ENCODE assay signal across 8 mouse cellular contexts in the genomic region with DNA sequence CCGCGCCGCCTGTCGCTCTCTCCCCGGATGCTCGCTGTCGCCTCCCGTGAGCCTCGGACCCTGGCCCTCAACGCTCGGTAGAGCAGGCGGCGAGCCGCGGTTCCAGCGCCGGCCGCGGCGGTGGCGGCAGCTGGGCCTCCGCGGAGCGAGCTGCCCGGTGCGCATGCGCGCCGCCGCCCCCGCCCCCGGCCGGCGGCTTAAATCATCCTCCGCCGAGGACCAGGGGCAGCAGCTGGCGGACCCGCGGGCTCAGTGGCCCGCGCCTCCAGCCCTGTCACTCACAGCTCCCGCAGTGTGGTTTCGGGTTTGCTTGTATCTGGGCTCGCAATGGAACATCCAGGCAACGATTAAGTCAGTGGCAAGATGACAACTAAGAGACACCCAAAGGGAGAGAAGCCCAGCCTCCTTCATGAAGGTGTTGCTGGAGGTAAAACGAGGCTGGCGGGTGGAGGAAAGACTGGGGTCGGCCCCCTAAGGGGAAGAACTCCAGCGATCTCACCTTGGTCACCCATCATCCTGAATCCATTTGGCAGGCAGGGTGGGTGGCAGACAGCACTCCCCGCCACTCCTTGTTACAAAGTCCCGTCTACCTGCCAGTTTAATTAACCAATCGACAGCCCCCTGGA. TPM values are rescaled to one million over a fixed set of nuclear protein-coding genes. Genes with fewer than 3 reads are reported as not detected.
DNase-seq lines count a peak whose midpoint lies in the region; ATAC-seq and TF ChIP-seq lines count a peak whose summit lies in the region.

TSS of gene Stxbp5 (minus strand) at position 9 of the 626 bp plus-strand sequence.

- DNase-seq in adrenal gland, adult (ENCODE audit: inconsistent age in 2 of 2, low spot score in 1 of 2): peak; percentile 91 to 96
- DNase-seq in gastrocnemius, adult 8-10 months (ENCODE audit: low spot score in 2 of 2): peak; percentile 65 to 72
- DNase-seq in hindbrain, postnatal 0 days (ENCODE audit: low spot score): peak; percentile 93
- DNase-seq in left cerebral cortex, adult 2 months (ENCODE audit: extremely low spot score in 1 of 2, low spot score in 2 of 2): peak; percentile 82 to 86
- DNase-seq in right cerebral cortex, adult 18-20 months: peak; percentile 84
- DNase-seq in urinary bladder, postnatal 14 days (ENCODE audit: low spot score): peak; percentile 79

- peak within 1 kb of the TSS; percentile 100 for H3K27ac ChIP-seq in cortical plate, adult 2 months (ENCODE audit: insufficient read depth, low read length)
- peak within 1 kb of the TSS; percentile 99 for H3K27ac ChIP-seq in hindbrain, postnatal 0 days
- peak within 1 kb of the TSS; percentile 97 for H3K27ac ChIP-seq in left cerebral cortex, adult 2 months
- H3K27ac ChIP-seq in macrophage: peak within 1 kb of the TSS; percentile 87

- no peaks in the 10 kb centered on the region for H3K27me3 ChIP-seq in hindbrain, postnatal 0 days (ENCODE audit: insufficient read depth, low read length)

- H3K4me1 ChIP-seq in cortical plate, adult 2 months (ENCODE audit: control insufficient read depth, insufficient read depth, low read length): no peaks in the 10 kb centered on the region
- H3K4me1 ChIP-seq in hindbrain, postnatal 0 days (ENCODE audit: insufficient read depth, low read length): peaks cover 5% of the 10 kb centered on the region; the same call in 1 of the 2 replicates

- H3K79me2 ChIP-seq in macrophage (ENCODE audit: inconsistent target): peaks cover 43% of the 10 kb centered on the region

- intact Hi-C loops in left cerebral cortex, adult 2 months (cut with DNase I): loop anchor here (2.0 kb wide), 2 partner anchors 206 to 420 kb away; no protein-coding TSS in a partner anchor

- TF ChIP-seq POLR2A in cortical plate, adult 2 months (IDR thresholded peaks at IDR 0.05; ENCODE audit: extremely low read depth, insufficient read depth, low read length): peak; percentile 52

- H3K4me2 ChIP-seq in hindbrain, postnatal 0 days (ENCODE audit: low read depth, low read length): peak within 1 kb of the TSS; percentile 90

- WGBS in hindbrain, postnatal 0 days: under 1% methylated on average over 52 of the region's 52 CpGs
- WGBS in macrophage (ENCODE audit: missing documents): 2% methylated on average over 52 of the region's 52 CpGs

- no peak for TF ChIP-seq CTCF in cortical plate, adult 2 months (IDR thresholded peaks at IDR 0.05; ENCODE audit: extremely low read depth, insufficient read depth, low read length)
- no peak for TF ChIP-seq CTCF in hindbrain, postnatal 0 days (IDR thresholded peaks at IDR 0.05; ENCODE audit: low read depth)
- no peak for TF ChIP-seq CTCF in left cerebral cortex, adult 2 months (IDR thresholded peaks at IDR 0.05)

- ATAC-seq in hindbrain, postnatal 0 days: peak; percentile 83

- H3K4me3 ChIP-seq in cortical plate, adult 2 months (ENCODE audit: insufficient read depth, low read length): peak within 1 kb of the TSS; percentile 71
- peak within 1 kb of the TSS; percentile 94 for H3K4me3 ChIP-seq in hindbrain, postnatal 0 days (ENCODE audit: low read length)
- peak within 1 kb of the TSS; percentile 72 for H3K4me3 ChIP-seq in left cerebral cortex, adult 2 months
- peak within 1 kb of the TSS; percentile 85 for H3K4me3 ChIP-seq in macrophage (ENCODE audit: inconsistent target)

- no peaks in the 10 kb centered on the region for H3K9me3 ChIP-seq in hindbrain, postnatal 0 days (ENCODE audit: low read length)

- H3K36me3 ChIP-seq in hindbrain, postnatal 0 days (ENCODE audit: insufficient read depth, low read length): no peaks in the 10 kb centered on the region
- no peaks in the 10 kb centered on the region for H3K36me3 ChIP-seq in macrophage (ENCODE audit: inconsistent target)

- peak within 1 kb of the TSS; percentile 96 for H3K9ac ChIP-seq in hindbrain, postnatal 0 days (replicated peaks; ENCODE audit: low read length)

RNA-seq across cellular contexts. Expression of gene Stxbp5, which starts in this region (rescaled TPM):
- polyA plus RNA-seq in cortical plate, adult 2 months (2012; rRNA removed): 31.9 and 36.5 TPM in 2 replicates
- 10 to 100 TPM; 10.2 to 12.5 (median 11.5) TPM for total RNA-seq in gastrocnemius, adult 8-10 months (2022)
- total RNA-seq in hindbrain, postnatal 0 days (2014; rRNA removed): 41.7 and 51.4 TPM in 2 replicates
- 6.8 and 8.2 TPM in 2 replicates for polyA plus RNA-seq in hindbrain, postnatal 0 days (2015; fragmentation: Nextera tagmentation; extraction: Ambion mirVana)
- 100 to 1,000 TPM; 110 to 120 TPM for total RNA-seq in left cerebral cortex, adult 2 months (2021)
- total RNA-seq in macrophage (2018; cell fraction: chromatin; rRNA removed): 100 to 1,000 TPM; 115 to 676 (median 316) TPM
- total RNA-seq in macrophage (2018; cell fraction: cytosol; rRNA removed): 100 to 1,000 TPM in 3 of 26 experiments, 10 to 100 TPM in 23; 44.1 to 107 (median 65.4) TPM
- total RNA-seq in macrophage (2018; cell fraction: nucleus; rRNA removed): 100 to 1,000 TPM in 21 of 26 experiments, 10 to 100 TPM in 5; 75.8 to 438 (median 173) TPM
- 45.1 to 61.9 TPM (median 56.5 TPM) in 3 replicates for polyA plus RNA-seq in macrophage (2018)

Comparison
In these comparisons a context has a peak if more than half of its experiments do, and no peak if none do; other contexts are left out.
1. Peak in every context shown above with its lines: DNase-seq, ATAC-seq, H3K4me3 ChIP-seq and H3K27ac ChIP-seq.